Mouse (Mus musculus) c-Kit-positive CD71-negative TER-119-negative erythroid progenitor cells, embryonic 14.5 days (primary cell): ENCODE data around the gene Tmem56.
A peak's percentile ranks its signal among the peaks of the same experiment; 100 is the strongest.

Experiments used
- DNase-seq: peaks from one replicate; pipeline ENCODE4 v3.0.0-alpha.2; 2013; ENCODE audit warnings: low read depth

The Tmem56 gene

GRCm38 (mm10) chr3:121240362-121241040 lies 42.4 kb downstream of the Tmem56 start:
- no peak for DNase-seq

GRCm38 (mm10) chr3:121239096-121239495 lies 43.8 kb downstream of the Tmem56 start:
- DNase-seq, result no peak

- no peak for DNase-seq
Measured at GRCm38 (mm10) chr3:121224763-121225162, 58.1 kb downstream of the Tmem56 start.

GRCm38 (mm10) chr3:121224185-121224584 lies 58.7 kb downstream of the Tmem56 start:
- no peak for DNase-seq

GRCm38 (mm10) chr3:121221987-121222386 lies 60.9 kb downstream of the Tmem56 start:
- no peak for DNase-seq

GRCm38 (mm10) chr3:121217011-121217410 lies 65.9 kb downstream of the Tmem56 start:
- DNase-seq, result no peak

- no peak for DNase-seq
Measured at GRCm38 (mm10) chr3:121213501-121213900, 69.4 kb downstream of the Tmem56 start.

GRCm38 (mm10) chr3:121212156-121212555 lies 70.7 kb downstream of the Tmem56 start:
- no peak for DNase-seq

- DNase-seq, result no peak
Measured at GRCm38 (mm10) chr3:121208994-121209393, 73.9 kb downstream of the Tmem56 start.

GRCm38 (mm10) chr3:121206202-121206882 lies 76.6 kb downstream of the Tmem56 start:
- no peak for DNase-seq

- no peak for DNase-seq
Measured at GRCm38 (mm10) chr3:121202638-121203037, 80.3 kb downstream of the Tmem56 start.

GRCm38 (mm10) chr3:121201012-121201747 lies 81.7 kb downstream of the Tmem56 start:
- peak; percentile 56 for DNase-seq

GRCm38 (mm10) chr3:121189199-121189598 lies 93.7 kb downstream of the Tmem56 start:
- no peak for DNase-seq

GRCm38 (mm10) chr3:121187510-121187909 lies 95.4 kb downstream of the Tmem56 start:
- no peak for DNase-seq

- DNase-seq, result no peak
Measured at GRCm38 (mm10) chr3:121186925-121187324, 96.0 kb downstream of the Tmem56 start.

GRCm38 (mm10) chr3:121185197-121185596 lies 97.7 kb downstream of the Tmem56 start:
- DNase-seq, result no peak

GRCm38 (mm10) chr3:121176011-121176410 lies 106.9 kb downstream of the Tmem56 start:
- DNase-seq, result no peak

GRCm38 (mm10) chr3:121174248-121174945 lies 108.5 kb downstream of the Tmem56 start:
- no peak for DNase-seq

GRCm38 (mm10) chr3:121172718-121173117 lies 110.2 kb downstream of the Tmem56 start:
- DNase-seq, result no peak

- DNase-seq, result no peak
Measured at GRCm38 (mm10) chr3:121171872-121172265, 111.0 kb downstream of the Tmem56 start.

GRCm38 (mm10) chr3:121171243-121171871 lies 111.5 kb downstream of the Tmem56 start, which contains the start of gene Rwdd3:
Rwdd3 (minus strand) TSS chr3:121171695.
- DNase-seq, result peak; percentile 86

- DNase-seq, result no peak
Measured at GRCm38 (mm10) chr3:121170631-121171030, 112.3 kb downstream of the Tmem56 start.
